Mouse (Mus musculus) G1E (cell line): ENCODE data around the gene Ptgir.

Source experiments
- CTCF ChIP-seq: IDR thresholded peaks from 2 replicates; pipeline ENCODE4 v1.5.1; 2012; ENCODE audit warnings: low read depth, low read length, inconsistent platforms, mixed read lengths
- GATA1 ChIP-seq: IDR thresholded peaks from 2 replicates; pipeline ENCODE4 v1.6.1; 2012; ENCODE audit warnings: borderline replicate concordance, low read length, inconsistent platforms, mixed read lengths
- GATA2 ChIP-seq: IDR thresholded peaks from 2 replicates; pipeline ENCODE4 v1.6.1; 2012; ENCODE audit warnings: low read depth, low read length, inconsistent platforms, borderline replicate concordance
- POLR2AphosphoS5 ChIP-seq: IDR thresholded peaks from 2 replicates; pipeline ENCODE4 v1.6.1; 2012; ENCODE audit warnings: low read depth, low read length, inconsistent platforms; ENCODE audit not compliant: insufficient replicate concordance
- TAL1 ChIP-seq: conservative IDR thresholded peaks from 2 replicates; pipeline ENCODE4 v1.6.1; 2012; ENCODE audit warnings: low read depth, low read length, inconsistent platforms, mixed read lengths

- TF ChIP-seq CTCF = no peak
- TF ChIP-seq GATA2 = no peak
- no peak for TF ChIP-seq GATA1
- no peak; the same call in 1 of the 2 replicates for TF ChIP-seq POLR2AphosphoS5
- no peak for TF ChIP-seq TAL1
Observed at GRCm38 (mm10) chr7:16914453-16915343, 8.4 kb downstream of the Ptgir start.
